Mouse (Mus musculus) testis, adult 2 months (tissue): Measurements from ENCODE around the gene Chst11.

Experiments used
- CTCF ChIP-seq: fragments of 200-500 bp; IDR thresholded peaks from 2 replicates; pipeline ENCODE4 v1.5.1; 2012; ENCODE audit warnings: low read depth, mild to moderate bottlenecking, inconsistent platforms, low read length, moderate library complexity; ENCODE audit not compliant: control insufficient read depth, insufficient read depth, insufficient replicate concordance
- POLR2A ChIP-seq: fragments of 200-500 bp; IDR thresholded peaks from 2 replicates; pipeline ENCODE4 v1.6.1; 2012; ENCODE audit warnings: low read depth, mild to moderate bottlenecking, inconsistent platforms, low read length, moderate library complexity; ENCODE audit not compliant: control insufficient read depth

GRCm38 (mm10) chr10:83038166-83038565, 52.9 kb downstream of the Chst11 start:
- TF ChIP-seq POLR2A: no peak
- no peak for TF ChIP-seq CTCF
